Mouse (Mus musculus): Measurements from ENCODE around the gene Naa15. TPM values are rescaled to one million over a fixed set of nuclear protein-coding genes. Genes with fewer than 3 reads are reported as not detected.

The Naa15 gene
- polyA plus RNA-seq, 1 experiment from 2014 or later = 65.6 TPM

DNA sequence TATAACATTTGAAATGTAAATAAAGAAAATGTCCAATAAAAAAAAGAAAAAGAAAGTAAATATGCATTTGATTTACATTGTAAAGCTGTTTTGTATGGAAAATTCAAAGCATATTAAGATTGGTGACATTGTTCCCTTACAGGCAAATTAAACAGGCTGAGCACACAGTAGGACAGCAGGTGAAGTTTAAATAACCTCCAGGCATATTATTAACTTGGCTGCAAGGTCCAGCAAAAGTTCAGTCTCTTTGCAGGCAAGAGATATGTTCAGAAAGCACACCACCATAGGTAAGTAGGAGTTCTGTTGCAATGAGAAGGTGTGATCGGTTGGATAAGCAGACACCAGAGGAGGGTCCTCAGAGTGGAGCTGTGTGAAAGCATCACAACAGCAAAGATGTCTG lies 83.0 kb downstream of the Naa15 start:
- Histone ChIP-seq H3K36me3 (peaks cover 11% of the 10 kb centered on the region), H3K9ac (replicated peaks) (no peak overlapping the region), H3K4me3 (no peak overlapping the region), H3K27me3 (no peaks in the 10 kb centered on the region), H3K4me2 (replicated peaks) (no peak overlapping the region), H3K27ac (replicated peaks) (no peak overlapping the region), H3K9me3 (no peaks in the 10 kb centered on the region), H3K4me1 (no peaks in the 10 kb centered on the region)
- no peak for ATAC-seq (replicated peaks)
- 100% methylated on average over 1 of the region's 1 CpGs for WGBS

DNA sequence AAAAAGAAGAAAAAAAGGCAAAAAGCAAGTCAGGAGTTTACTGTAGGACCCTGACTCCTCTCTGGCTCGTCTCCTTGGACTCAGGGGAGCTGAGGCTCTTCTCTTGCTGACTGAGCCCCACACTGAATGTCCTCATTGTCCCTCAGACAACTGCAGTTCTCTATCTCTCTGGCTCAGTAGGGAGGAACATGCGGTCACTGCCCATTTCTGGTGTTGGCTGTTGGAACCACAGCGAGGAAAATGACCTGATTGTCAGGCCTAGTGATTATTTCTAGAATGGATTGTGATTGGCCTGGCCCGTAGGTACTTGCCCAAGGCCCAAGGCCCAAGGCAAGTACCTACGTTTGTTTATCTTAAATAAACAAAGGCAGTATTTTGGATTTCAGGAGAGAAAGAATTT lies 83.7 kb downstream of the Naa15 start:
- Histone ChIP-seq H3K9ac (replicated peaks) (no peak overlapping the region), H3K4me2 (replicated peaks) (no peak overlapping the region), H3K9me3 (no peaks in the 10 kb centered on the region), H3K27ac (replicated peaks) (no peak overlapping the region), H3K4me1 (no peaks in the 10 kb centered on the region), H3K4me3 (no peak overlapping the region), H3K36me3 (peaks cover 8% of the 10 kb centered on the region), H3K27me3 (no peaks in the 10 kb centered on the region)
- WGBS = 86% methylated on average over 5 of the region's 5 CpGs
- no peak for ATAC-seq (replicated peaks)

DNA sequence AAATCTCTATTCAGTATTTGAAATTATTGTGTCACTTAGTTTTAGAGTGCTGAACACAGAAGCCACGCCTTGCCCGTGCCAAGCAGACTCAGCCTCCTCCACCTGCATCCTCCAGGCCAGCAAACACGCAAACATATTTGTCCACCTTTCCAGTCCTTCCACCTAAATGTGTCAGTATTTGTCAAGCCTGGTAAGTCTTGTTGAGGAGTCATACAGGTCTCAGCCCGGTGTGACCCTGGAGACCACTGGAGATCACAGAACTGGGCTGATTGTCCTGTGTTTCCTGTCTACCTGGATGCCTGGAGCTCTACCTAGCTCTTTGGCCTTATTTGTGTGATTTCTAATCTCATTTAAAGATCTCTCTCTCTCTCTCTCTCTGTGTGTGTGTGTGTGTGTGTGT lies 84.9 kb downstream of the Naa15 start:
- peaks cover 10% of the 10 kb centered on the region for H3K4me1 ChIP-seq
- H3K9me3 ChIP-seq = no peaks in the 10 kb centered on the region
- H3K36me3 ChIP-seq = peaks cover 3% of the 10 kb centered on the region; the same call in 1 of the 2 replicates
- H3K27ac ChIP-seq (replicated peaks) = no peak overlapping the region
- 94% methylated on average over 4 of the region's 4 CpGs for WGBS
- no peak overlapping the region for H3K4me3 ChIP-seq
- H3K4me2 ChIP-seq (replicated peaks) = no peak overlapping the region
- no peak for ATAC-seq (replicated peaks)
- no peak overlapping the region for H3K9ac ChIP-seq (replicated peaks)
- no peaks in the 10 kb centered on the region for H3K27me3 ChIP-seq

DNA sequence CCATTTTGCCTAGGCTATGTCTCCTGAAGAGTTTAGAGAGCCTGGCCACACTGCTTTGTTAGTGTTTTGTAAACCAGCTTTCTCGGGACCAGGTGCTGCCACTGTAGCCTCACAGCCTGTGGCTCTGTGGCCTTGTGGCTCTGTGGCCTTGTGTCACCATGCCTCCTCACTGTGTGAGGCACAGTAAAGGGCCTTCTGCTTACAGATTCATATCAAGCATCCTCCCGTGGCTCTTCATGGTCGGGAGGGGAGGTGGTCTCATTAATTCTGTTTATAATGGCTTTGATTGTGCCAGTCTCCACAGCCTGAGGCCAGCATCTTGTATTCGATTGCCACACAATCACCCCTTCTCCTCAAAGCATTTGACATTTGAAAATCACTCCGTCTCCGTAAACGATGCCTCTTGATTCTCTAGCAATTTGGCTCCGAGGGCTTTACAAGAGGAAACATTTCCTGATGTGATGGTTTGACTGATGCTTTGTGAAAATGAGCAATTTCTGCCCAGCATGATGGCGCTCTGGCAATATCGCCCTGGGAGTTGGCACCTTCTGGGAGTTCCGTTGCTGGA lies 89.5 kb downstream of the Naa15 start:
- Histone ChIP-seq H3K4me1 (peaks cover 10% of the 10 kb centered on the region), H3K27ac (replicated peaks) (no peak overlapping the region), H3K9me3 (no peaks in the 10 kb centered on the region), H3K4me2 (replicated peaks) (no peak overlapping the region), H3K9ac (replicated peaks) (no peak overlapping the region), H3K4me3 (no peak overlapping the region), H3K27me3 (no peaks in the 10 kb centered on the region), H3K36me3 (no peaks in the 10 kb centered on the region)
- no peak for ATAC-seq (replicated peaks)
- WGBS = 29% methylated on average over 11 of the region's 11 CpGs

DNA sequence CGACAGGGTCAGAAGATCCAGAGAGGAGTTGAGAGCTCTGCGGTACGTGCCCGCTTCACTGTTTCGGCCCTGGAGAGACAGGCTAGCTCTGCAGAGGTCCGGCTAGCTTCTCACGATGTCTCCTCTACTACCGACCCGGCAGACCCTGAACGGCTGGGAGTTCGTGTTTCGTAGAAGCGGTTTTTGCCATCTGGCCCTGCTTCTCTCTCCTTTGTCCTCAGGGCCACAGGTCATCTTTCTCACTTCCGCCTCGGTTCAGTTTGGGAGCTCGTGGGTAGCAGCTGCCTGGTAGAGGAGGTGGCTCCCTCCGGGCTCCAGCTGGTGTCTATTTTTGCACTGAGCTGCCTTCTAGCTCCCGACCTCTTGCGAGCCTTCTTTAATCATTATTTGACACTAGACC lies 90.5 kb downstream of the Naa15 start:
- no peak for ATAC-seq (replicated peaks)

DNA sequence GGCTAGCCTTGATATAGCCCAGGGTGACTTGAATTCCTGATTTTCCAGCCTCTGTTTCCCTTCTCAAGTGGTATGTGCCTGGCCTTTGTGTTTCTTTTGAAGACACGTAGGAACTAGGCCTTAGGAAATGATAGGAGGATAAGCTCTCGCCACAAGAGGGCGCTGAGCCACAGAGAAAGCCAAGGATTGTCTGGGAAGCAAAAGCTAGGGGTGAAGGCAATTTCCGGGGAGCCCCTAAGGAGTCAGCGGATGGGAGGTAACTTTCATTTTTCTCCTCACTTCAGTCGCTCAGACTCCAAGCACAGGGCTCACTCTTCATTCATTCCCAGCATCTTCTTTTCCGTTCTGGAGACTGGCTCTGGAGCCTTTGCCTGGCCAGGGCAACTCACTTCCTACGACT lies 96.0 kb downstream of the Naa15 start:
- WGBS = 31% methylated on average over 8 of the region's 8 CpGs

More for the DNA sequence above, 90.5 kb downstream of the Naa15 start:
- Histone ChIP-seq H3K4me2 (replicated peaks) (no peak overlapping the region), H3K27me3 (no peaks in the 10 kb centered on the region), H3K9ac (replicated peaks) (no peak overlapping the region), H3K27ac (replicated peaks) (no peak overlapping the region), H3K9me3 (no peaks in the 10 kb centered on the region), H3K4me1 (peaks cover 10% of the 10 kb centered on the region), H3K36me3 (no peaks in the 10 kb centered on the region), H3K4me3 (no peak overlapping the region)
- 75% methylated on average over 19 of the region's 19 CpGs for WGBS

DNA sequence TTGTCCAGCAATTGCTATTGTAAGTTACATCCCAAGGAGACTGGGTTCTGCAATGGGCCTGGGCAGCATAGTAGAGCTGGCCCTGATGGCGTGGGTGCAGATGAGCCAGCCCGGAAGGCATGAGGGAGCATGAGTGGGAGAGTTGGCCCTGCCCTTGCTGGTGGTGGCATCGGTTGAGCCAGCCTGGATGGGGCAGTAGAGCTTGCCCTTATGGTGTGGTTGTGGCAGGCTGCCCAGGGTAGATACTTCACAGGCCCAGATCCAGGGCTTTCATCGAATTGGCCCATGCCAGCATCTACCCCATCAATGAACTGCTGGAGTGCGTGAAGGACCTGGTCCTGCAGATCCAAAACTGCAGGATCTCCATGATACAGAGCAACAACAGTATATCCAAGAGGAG lies 97.0 kb downstream of the Naa15 start:
- Histone ChIP-seq H3K27ac (replicated peaks) (no peak overlapping the region), H3K4me2 (replicated peaks) (no peak overlapping the region), H3K9ac (replicated peaks) (no peak overlapping the region), H3K27me3 (no peaks in the 10 kb centered on the region), H3K4me1 (no peaks in the 10 kb centered on the region), H3K4me3 (no peak overlapping the region), H3K36me3 (0 out of 2 replicates have a peak, but pooled peaks cover under 1% of the 10 kb centered on the region), H3K9me3 (no peaks in the 10 kb centered on the region)
- WGBS = 95% methylated on average over 5 of the region's 5 CpGs
- ATAC-seq (replicated peaks) = no peak

More for the DNA sequence above, 96.0 kb downstream of the Naa15 start:
- no peak overlapping the region for H3K9ac ChIP-seq (replicated peaks)
- 0 out of 2 replicates have a peak, but pooled peaks have one; percentile 16 for ATAC-seq (replicated peaks)
- H3K36me3 ChIP-seq = no peaks in the 10 kb centered on the region
- no peaks in the 10 kb centered on the region for H3K4me1 ChIP-seq
- H3K27ac ChIP-seq (replicated peaks) = no peak overlapping the region
- no peaks in the 10 kb centered on the region for H3K27me3 ChIP-seq
- no peak overlapping the region for H3K4me3 ChIP-seq
- no peak overlapping the region for H3K4me2 ChIP-seq (replicated peaks)
- H3K9me3 ChIP-seq = no peaks in the 10 kb centered on the region

DNA sequence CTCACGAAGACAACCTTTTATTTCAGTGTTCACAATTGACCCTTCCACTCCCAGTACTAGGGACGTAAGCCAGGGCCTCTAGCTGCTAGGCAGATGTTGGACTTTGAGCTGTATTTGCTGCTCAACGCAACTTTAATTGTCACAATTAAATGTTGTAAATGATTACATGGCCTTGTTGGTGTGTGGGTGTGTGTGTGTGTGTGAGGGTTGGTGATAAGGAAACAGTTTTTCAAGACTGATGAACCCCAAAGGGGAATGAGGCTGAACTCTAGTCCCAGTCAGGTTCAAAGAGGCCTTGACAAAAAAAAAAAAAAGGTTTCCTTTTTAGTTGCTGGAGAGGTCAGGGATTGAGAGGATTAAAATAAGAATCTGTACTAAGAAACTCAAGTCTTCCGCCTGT lies 102.5 kb downstream of the Naa15 start:
- WGBS = 74% methylated on average over 4 of the region's 4 CpGs
- H3K4me2 ChIP-seq (replicated peaks) = no peak overlapping the region
- peaks cover 40% of the 10 kb centered on the region for H3K36me3 ChIP-seq
- H3K27ac ChIP-seq (replicated peaks) = no peak overlapping the region
- no peaks in the 10 kb centered on the region for H3K27me3 ChIP-seq
- H3K9ac ChIP-seq (replicated peaks) = no peak overlapping the region
- ATAC-seq (replicated peaks) = no peak
- H3K9me3 ChIP-seq = no peaks in the 10 kb centered on the region
- H3K4me1 ChIP-seq = no peaks in the 10 kb centered on the region
- no peak overlapping the region for H3K4me3 ChIP-seq

DNA sequence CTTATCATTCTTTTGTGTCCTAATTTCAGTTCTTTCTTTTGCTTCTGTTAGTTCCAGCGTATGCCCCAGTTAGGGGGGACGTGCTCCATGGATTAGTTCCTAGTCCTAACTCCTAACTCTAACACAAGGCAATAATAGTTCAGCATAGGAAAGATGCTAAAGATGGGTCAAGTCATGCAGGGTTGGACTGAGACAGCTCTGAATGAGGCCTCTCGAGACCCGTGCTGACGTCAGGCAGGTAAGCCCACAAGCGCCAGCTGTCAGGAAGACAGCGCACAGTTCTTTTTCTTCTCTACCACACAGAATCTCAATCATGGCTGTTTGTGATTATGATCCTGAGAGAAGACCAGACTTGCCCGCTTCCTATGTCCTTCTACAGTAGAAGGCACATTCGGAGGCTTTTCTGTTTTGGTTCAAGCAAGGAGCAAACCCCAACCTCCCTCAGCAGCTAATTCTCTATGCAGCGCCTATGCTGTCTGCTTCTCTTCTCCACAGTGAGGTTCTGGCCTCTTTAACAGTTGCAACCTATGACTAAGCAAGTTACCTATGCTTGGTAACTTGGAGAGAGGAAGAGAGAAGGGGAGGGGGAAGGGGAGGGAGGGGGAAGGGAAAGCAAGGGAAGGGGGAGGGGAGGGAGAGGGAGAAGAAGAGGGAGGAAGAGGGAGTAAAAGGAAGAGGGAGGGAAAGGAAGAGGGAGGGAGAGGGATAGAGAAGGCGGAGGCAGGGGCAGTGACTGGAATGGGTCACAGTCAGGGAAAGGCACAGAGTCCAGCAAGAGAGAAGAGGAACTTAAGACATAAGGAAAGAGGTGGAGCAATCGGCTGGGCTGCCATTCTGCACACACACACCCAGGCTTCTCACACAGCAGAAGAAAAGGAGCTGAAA lies 103.2 kb downstream of the Naa15 start:
- no peak overlapping the region for H3K4me2 ChIP-seq (replicated peaks)
- 81% methylated on average over 12 of the region's 12 CpGs for WGBS
- H3K9ac ChIP-seq (replicated peaks) = no peak overlapping the region
- H3K9me3 ChIP-seq = no peaks in the 10 kb centered on the region
- H3K4me1 ChIP-seq = no peaks in the 10 kb centered on the region
- no peak overlapping the region for H3K4me3 ChIP-seq
- no peak overlapping the region for H3K27ac ChIP-seq (replicated peaks)
- H3K36me3 ChIP-seq = peaks cover 47% of the 10 kb centered on the region
- no peak for ATAC-seq (replicated peaks)
- H3K27me3 ChIP-seq = no peaks in the 10 kb centered on the region

DNA sequence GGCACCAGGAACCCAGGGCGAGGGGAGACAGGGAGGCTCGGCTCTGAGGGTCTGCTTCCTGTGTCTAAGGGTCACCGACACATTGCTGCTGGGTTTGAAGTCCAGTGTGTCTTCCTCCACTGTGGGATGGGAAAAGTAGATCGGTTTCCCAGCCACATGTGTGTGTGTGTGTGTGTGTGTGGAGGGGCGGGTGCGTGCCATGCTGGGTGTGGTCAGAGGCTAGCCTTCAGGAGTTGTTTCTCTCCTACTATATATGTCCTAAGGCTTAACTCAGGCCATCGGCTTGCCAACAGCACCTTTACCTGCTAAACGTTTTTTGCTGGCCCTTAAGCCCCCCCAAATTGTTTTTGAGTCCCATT lies 103.8 kb downstream of the Naa15 start:
- Histone ChIP-seq H3K27me3 (no peaks in the 10 kb centered on the region), H3K4me2 (replicated peaks) (no peak overlapping the region), H3K4me1 (no peaks in the 10 kb centered on the region), H3K36me3 (peaks cover 53% of the 10 kb centered on the region), H3K27ac (replicated peaks) (no peak overlapping the region), H3K9me3 (no peaks in the 10 kb centered on the region), H3K9ac (replicated peaks) (no peak overlapping the region), H3K4me3 (no peak overlapping the region)
- 77% methylated on average over 8 of the region's 8 CpGs for WGBS
- no peak for ATAC-seq (replicated peaks)

DNA sequence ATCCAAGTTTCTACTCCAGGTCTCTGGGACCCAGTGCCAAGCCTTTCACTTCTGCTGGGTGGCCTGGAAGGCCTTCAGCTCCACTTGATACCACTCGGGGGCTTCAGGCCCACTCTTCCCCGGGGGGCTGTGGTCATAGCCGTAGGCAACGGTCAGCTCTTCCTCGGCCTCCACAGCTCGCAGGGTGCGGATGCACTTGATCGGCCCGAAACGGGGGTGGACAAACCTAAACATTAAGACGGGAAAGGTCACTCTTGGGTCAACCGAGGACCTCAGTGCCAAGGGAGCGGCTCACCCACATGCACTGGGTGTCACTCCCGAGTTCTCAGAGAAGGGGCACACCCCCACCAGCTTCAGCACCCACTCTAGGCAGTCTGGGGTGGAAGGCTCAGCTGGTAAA lies 106.3 kb downstream of the Naa15 start:
- H3K27me3 ChIP-seq = no peaks in the 10 kb centered on the region
- H3K9me3 ChIP-seq = no peaks in the 10 kb centered on the region
- peaks cover 78% of the 10 kb centered on the region for H3K36me3 ChIP-seq
- H3K4me1 ChIP-seq = no peaks in the 10 kb centered on the region
- H3K4me3 ChIP-seq = no peak overlapping the region
- 93% methylated on average over 14 of the region's 14 CpGs for whole genome bisulfite sequencing
- H3K27ac ChIP-seq (replicated peaks) = no peak overlapping the region
- no peak overlapping the region for H3K4me2 ChIP-seq (replicated peaks)
- ATAC-seq (replicated peaks) = no peak
- no peak overlapping the region for H3K9ac ChIP-seq (replicated peaks)

DNA sequence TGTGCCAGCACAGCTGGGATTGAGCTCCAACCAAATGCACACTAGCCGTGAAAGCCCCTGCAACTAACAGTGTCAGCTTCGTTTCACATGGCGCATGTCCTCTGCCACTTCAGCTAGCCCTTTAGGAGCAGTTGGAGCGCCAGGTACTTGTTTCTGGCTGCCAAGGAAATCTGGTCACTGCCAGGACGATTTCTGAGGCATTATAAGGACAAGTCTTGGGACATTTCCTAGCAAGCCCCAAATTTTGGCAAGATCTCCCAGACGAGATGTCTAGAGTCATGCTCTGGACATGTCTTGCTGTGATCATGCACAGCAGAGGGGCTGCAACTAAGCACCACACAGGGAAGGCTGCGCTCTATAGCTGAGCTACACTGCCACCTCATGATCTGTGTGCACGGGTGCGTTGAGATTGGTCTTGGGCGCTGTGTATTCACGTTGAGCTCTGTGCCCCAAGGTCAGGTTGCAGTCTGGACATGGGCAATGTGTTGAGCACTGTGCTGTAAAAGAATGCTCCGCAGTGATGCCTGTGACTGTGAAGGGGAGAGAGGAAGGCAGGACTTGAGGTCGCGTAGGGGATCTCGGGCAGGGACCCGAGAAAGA lies 110.3 kb downstream of the Naa15 start:
- Histone ChIP-seq H3K4me2 (replicated peaks) (no peak overlapping the region), H3K9ac (replicated peaks) (no peak overlapping the region), H3K27me3 (no peaks in the 10 kb centered on the region), H3K36me3 (peaks cover 91% of the 10 kb centered on the region), H3K9me3 (no peaks in the 10 kb centered on the region), H3K4me1 (no peaks in the 10 kb centered on the region), H3K27ac (replicated peaks) (no peak overlapping the region), H3K4me3 (no peak overlapping the region)
- no peak for ATAC-seq (replicated peaks)
- 87% methylated on average over 16 of the region's 16 CpGs for WGBS
